Mouse (Mus musculus) MN1 (cell line): ENCODE results near the gene Abcc9.

Experiments
- DNase-seq: peaks from one replicate; pipeline ENCODE4 v3.0.0-alpha.2; 2016; ENCODE audit warnings: low spot score

The Abcc9 gene

DNA sequence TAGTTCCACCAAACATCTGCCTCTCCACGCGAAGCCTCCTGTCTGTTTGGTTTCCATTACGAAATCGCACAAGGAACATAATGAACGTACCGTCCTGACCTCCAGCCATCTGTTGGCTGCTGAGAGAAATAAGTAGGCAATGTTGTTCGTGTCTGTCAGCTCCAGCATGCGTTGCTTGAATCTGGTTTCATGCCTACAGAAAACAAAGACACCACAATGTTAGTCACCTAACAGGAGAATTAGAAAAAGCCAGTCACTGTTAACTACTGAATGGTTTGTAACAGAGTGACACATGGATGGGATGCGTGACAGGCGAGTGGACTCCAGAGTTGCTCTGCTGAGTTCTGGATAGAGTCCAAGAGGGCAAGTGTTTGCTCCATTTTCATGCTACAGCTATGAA lies 87.8 kb downstream of the Abcc9 start:
- DNase-seq, result no peak

DNA sequence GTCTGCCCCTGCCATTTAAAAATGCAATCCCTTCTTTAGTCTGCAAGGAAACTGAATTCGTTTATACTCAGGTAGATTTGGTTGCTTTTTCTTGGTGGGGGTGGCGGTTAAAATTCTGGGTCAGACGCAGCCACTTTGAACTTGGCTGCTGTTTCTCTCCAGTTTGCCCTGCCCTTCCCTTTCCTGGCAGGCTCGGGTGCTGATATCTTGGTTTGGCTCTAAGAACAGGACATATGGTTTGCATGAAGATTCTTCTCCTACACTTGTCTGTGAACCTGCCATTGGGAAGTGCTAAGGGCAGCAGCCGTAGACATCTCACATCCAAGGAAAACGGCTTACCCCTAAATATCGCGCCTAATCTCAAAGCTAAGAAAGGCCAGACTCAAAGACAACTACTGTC lies 89.7 kb downstream of the Abcc9 start:
- no peak for DNase-seq

DNA sequence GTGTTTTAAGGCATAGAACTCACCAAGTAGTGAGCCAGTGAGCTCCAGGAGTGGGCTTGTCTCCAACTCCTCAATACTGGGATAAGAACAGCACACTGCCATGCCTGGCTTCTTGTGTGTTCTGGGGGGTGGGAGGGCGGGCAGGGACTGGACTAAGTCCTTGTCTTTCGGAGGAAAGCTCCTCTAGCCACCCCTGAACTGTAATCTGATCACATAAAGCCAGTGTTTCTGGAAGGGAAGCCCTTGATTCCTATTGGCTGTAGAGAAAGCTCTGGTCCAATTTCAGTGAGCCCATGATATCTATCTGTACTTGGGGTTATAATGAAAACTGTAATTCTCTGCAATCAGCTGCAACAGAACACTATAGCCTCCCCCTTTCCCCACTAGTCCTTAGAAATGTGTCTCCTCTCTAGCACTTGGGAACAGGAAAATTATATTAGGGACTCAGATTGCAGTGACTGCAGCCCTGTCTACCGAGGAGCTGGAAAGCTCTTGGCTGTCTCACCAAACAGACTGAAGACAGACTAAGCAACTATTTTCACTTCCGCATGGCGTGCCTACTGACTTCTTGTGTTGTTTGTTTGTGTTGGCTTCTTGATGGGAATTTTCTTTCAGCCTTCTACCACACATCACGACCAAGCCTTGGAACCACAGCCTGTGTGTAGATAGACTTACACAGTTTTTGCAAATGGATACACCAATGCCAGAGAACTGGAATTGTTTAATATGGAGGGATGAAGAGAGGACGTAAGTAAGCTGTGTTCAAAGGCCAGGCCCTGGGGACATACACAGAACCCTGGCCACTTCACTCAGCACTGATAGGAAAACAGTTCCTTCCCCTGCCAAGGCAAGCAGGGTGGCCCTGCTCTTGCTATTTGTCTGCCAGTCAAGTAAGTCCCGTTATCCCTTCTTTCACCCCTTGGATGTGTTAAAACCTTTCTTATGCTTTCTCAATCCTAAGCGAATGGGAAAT lies 92.4 kb downstream of the Abcc9 start:
- DNase-seq, result no peak

DNA sequence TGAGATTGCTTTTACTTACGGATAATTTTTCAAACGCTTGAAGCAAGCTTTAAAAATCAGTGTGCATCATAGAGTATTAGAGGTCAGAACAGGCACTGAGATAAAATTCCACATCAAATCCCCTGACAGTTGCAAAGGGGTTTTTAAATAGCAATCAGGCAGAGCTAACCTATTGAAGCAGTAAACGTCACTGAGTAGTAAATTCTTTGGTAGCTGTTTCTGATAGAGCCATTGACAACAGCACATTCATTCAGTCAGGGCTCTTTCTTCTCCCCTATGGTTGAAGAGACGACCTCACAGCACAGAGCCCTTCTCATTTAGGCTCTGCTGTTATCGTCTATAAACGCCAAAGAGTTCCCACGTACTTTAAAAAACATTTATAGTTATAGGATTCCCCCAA lies 95.0 kb downstream of the Abcc9 start:
- no peak for DNase-seq

DNA sequence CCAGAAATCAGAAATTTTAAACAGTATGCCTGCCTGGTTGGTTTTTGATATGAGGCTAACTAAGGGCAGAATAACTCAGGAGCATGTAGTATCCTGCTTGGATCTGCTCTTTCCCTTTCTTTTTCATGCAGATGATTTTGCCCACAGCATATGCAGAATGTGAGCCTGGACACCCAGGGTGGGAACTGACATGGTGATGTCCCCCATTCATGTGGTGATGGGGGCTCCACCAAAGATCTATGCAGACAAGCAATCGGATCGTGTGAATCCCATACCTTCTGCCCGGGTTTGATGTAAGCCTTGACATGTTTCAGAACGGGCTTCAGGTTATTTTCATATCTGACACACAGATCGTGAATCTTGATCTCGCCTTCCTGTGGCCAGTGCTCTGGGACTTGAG lies 99.3 kb downstream of the Abcc9 start:
- DNase-seq, result no peak

DNA sequence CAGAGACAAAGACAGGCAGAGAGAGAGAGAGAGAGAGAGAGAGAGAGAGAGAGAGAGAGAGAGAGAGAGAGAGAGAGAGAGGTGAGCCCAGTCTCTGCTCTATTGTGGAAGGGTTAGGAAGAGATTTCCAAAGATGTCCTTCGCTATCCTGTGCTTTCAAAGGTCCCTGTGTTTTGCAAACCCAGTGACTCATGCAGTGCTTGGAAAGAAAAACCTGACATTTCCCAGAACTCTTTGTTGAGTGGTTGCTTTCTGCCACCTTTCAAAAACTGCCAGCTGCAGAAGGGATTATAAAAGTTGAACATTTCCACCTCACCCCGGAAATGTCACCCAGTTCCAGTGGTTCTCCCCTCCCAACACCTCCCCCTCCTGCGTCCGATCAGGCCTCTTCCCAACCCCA lies 123.3 kb downstream of the Abcc9 start:
- no peak for DNase-seq

DNA sequence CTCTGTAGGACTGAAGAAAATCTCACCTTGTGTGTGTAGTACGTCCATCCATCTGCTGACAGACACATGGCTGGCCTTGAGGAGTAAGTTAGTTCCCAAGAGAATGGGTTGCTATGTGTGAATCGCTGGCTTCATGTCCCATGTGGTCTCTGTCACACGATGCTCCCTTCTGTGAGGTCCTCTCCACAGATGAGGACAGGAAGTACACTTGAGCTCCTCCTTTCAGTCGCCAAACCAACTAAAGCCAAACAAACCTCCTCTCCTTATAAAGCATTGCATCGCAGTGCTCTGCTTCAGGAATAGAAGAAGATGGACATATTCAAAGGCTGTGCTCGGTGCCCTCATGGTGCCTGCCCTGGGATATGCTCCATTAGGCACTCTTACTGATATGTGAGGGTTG lies 124.3 kb downstream of the Abcc9 start:
- DNase-seq, result no peak

DNA sequence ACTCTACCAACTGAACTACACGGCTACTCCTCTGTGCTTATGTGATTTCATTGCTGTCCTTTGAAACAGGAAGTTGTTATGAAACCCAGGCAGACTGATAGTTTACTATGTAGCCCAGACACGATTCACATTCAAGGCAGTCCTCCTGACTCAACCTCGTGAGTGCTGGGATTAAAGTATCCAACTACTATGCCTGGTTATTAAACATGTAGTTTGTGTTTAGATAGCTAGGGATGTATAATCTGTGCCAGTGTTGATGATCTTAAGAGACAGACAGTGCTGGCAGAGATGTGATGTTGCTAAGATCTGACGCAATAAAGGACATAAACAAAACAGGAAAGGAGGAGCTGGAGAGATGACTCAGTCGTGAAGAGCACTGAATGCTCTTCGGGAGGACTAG lies 129.2 kb downstream of the Abcc9 start:
- no peak for DNase-seq

DNA sequence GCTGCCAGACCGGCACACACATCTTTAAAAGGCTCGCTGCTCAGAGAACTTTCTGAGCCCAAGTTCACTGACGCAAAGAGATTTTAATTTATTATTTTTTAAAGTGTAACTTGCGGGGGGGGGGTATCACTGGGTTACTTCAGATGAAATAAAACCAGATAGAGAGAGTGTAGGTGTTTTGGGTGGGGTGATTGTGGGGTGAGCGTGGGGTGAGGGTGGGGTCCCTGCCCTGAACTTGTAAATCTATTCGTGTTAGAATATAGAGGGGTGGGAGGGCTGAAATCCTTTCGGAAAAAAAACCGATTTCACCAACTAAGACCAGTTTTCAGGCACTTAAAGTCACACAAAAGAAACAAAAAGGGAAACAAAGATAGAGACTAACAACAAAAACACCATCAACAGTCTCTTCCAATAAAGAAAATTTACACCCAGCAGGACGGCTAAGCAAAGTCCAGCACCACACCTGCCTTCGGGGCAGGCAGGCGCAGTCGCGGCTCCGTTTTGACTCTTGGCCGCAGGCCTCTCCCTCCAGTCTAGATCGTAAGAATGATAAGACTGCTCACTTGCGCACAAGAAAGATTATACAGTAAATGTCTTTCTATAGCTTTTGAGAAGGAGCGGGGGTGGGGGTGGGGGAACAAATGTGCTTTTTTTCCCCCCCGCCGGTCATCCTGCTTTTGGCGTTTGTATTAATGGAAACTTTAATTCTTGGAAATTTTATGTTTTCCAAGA lies 130.3 kb downstream of the Abcc9 start:
- DNase-seq, result no peak

DNA sequence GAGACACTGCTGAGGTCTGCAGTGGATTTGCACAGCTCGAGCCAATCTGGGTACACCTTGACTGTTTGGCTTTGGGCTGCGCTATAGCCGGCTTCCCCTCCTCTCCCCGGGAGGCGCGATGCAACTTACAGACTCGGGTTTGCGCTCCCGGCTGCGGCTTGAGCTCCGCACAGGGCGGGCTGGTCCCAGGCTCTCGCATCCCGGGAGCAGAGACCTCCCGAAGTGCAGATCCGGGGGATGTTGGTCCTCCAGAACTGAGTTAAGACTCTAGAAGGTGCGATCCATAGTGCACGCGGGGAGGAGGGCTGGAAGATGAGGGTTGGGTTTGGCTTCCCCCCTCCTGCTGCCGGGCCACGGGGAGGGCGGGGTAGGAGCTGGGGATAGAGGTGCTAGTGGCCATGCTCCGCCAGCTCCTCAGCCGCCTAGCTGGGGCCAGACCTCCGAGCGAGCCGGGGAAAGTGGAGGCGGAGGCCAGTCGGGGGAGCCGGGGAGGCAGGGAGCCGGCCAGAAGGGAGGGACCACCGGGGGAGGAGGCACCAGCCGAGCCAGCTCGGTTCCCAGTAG lies 131.0 kb downstream of the Abcc9 start, which contains the start of gene Kcnj8:
TSS of gene Kcnj8 (minus strand) at position 560 of the 564 bp plus-strand sequence.
- no peak for DNase-seq

DNA sequence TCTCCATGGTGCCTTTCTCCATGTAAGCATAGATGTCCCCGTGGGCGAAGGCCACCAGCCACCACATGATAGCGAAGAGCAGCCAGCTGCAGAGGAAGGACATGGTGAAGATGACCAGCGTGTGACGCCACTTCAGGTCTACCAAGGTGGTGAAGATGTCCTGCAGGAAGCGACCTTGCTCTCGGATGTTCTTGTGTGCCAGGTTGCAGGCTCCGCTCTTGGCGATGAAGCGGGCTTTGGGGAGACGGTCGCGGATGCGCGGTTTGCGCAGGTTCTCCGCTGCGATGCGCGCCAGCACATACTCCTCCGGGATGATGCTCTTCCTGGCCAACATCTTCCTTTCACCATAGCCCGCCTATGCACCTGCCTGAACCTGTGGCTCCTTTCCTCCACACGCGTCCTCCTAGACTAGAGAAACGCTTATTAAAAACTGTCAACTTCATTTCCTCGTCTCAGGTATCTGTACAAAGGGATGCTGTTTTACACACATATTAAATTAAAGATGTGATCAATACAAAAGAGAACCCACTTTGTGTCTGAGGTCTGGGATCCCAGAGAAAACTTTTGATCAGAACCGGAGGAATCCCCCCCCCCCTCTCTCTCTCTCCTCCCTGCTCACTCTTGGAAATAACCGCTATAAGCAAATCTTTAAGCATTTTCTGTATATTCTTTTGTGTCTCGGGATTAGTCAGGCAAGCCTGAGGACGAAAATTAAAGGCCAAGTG lies 131.9 kb downstream of the Abcc9 start:
- DNase-seq, result no peak

DNA sequence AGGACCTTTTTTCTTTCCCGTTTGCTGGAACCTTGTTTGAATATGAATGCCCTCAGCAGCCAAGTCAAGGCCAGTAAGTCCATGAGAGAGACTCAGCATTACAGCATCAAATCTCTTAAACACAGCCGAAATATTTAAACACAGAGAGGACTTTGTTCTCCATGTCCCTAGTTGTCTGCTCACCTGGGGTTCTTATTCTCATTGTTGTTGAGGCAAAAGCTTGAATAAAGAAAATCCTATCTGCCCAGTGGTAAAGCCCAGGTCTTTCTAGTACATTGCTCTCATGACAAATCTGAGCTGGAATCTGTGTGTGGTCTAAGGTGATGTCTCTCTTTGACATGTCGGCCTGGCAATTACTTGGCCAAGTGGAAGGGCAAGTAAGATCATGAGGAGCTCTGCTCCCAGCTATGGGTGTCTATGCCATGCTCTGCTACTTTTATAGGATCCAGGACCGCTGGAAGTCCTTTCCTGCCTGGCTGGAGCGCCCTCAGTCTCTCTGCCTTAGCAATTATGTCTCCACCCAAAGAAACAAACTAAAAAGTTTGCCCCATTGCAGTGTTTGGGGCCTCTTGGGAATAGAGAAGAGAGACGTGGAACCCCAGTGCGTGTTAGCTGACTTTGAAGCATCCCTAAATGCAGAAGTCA lies 133.3 kb downstream of the Abcc9 start:
- DNase-seq, result no peak

DNA sequence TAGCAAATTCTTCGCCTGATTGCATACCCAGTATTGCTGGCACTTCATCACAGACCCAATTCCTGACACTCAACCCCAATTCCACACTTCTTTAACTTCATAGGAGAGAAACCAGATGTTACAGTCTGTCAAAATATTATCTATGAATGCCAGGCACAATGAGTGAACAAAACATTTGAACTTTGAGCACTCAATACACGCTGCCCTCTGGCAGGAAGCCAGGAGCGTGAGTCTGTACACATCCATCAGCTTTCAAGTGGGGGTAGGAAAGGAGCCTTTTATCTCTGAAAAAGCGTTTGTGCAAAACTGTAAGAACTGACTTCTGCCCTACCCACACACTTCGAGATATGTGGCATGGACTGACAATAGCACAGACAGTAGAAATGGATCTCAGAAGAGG lies 134.7 kb downstream of the Abcc9 start:
- DNase-seq, result no peak

DNA sequence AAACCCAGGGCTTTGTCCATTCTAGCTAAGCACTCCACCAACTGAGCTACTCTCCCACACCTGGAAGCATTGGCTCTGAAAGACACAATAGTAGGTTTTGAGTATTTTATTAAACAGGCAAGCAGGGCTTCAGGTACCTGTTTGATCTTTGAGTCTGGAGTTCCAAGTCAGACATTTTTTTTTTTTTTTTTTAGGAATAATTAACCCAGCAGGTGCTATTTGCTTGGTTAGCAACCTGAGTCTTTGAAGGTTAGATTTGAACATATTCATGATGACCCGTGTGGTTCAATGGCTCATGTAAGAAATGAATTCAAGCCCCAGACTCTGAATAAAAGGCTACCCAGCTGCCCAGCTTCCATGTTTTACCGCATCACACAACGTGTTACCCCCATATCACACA lies 137.4 kb downstream of the Abcc9 start:
- no peak for DNase-seq

DNA sequence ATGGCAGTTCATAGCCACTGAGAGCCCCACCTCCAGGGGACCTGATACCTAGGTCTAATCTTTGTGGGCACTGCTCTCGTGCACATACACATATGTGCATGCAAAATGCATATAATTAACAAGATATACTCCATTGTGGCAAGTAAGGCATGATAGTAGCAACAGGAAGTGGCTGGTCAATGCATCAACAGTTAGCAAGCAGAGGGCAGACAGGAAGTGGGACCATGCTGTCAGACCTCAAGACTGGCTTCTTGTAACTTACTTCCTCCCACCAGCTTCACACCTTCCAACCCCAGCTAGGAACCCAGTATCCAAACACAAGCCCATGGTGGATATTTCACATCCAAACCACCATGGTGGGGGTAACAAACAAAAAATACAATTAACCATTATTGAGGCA lies 141.0 kb downstream of the Abcc9 start:
- DNase-seq, result no peak

DNA sequence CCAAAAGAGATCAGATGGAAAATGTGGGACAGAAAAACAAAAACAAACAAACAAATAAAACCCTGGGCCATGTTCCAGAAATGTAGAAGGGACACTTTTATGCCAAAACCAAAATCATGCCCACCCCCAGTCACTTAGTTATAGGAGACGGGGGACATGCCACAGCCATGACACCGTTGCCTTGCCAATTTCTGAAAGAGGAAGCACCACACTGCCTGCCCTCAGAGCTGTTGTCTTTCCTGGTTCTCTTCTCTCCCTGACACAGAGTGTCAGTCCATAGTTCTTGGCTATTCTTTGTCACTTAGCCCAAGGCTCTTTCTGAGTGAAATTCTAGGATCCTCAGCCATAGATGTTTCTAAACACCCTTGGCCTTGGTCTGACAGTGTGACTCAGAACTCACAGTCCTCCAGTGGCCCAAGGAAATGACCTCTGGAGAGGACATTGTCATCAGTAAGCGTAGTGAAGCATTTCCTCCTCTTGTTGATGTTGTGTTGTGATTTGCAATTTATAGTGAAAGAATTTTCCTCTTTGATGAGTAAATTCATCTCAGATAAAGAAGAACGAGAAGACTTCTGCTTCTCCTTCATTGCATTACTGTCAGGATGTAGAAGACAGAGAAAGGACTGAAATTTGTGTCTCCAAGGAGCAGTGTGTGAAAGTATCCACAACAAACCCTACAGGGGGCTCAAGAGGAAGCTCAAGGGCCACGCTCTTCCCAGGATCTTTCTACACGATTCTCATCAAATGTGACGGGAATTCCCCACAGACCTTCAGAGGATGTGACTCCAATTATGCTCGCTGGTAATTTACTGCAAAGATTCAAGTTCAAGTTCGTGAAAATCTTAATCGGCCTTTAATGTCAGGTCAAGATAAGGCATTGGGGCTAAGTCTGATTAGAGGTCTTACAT lies 143.1 kb downstream of the Abcc9 start:
- DNase-seq, result no peak

DNA sequence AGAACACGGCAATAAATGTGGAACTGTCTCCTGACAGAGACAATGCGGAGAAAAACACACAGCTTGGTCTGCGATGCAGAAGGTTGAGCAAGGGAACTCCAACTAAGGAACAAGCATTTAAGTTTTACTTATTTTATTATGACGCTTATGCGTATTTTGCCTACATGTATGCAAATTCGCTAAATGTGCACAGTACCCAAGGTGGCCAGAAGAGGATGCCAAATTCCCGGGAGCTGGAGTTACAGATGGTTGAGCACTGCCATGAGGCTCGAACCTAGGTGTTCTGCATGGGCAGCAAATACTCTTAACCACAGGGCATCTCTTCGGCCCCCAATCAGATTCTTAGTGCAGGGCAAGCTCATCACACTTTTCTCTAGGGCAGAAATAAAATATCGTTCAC lies 144.0 kb downstream of the Abcc9 start:
- DNase-seq, result no peak

DNA sequence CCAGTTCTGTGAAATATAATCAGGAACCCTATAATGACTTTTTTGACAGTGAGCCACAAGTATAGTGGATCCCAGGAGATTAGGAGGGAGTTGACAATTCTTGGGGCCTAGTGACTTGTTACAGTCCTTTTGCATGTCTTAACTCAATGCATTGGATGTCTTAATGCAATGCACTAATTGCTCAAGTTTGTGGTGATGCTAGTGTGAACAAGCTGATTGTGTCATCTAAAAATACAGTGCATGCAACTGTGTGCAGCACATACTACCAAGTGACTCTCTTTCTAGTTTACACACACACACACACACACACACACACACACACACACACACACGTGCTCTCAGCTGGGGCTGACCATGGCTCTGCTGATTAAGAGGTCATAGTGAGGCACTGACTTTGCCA lies 146.1 kb downstream of the Abcc9 start:
- DNase-seq, result no peak

DNA sequence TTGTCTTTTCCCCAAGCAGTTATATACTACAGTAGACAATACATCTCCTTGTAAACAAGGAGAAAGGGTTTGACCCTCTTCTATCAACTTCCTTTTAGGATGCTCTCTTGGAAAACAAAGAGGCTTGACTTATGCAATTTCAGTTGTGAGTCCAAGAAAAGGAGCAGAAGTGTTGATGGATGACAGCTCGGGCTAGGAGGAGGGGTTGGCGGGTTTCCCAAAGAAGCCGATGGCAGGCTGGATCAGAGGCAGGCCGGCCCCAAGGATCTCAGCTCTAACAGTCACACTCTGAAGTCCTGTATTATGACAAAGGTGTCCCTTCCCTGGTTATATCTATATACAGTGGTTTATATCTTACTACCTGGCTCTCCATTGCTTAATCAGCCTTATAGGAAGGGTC lies 150.6 kb downstream of the Abcc9 start:
- no peak for DNase-seq

DNA sequence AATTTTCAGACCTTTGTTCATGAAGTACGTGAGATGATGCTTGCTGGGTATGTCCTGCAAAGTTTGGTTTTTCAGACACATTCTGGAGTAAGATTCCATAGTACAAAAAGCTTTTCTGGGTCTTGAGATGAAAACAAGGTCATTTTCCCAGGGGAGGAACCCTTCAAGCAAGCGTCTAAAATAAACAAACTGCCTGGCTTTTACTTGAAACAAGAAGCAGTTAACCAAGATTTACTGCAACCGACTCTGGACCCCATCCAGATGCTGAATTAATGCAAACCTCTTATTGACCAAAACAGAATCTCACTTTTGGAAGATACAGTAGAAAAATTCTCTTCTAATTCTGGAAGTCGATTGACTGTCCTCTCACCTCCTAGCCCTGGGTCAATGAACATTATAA lies 151.2 kb downstream of the Abcc9 start:
- no peak for DNase-seq

DNA sequence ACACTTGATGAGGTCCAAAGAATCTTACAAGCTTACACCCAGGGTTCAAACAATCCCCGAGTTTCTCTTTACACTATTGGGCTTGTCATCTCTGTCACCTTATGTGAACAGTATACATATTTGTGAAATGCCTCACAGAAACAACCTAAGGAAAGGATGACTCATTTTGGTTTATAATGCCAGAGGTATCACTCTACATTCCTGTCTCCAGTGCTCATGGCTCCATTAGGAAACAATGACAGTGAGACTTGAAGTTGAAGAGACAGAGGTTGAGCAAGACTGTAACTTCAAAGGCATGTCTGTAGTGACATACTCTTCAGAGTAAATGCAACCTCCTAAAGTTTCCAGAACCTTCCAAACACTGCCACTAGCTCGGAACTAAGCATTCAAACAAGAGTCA lies 153.7 kb downstream of the Abcc9 start:
- no peak for DNase-seq
